Mouse (Mus musculus) intestine, embryonic 15.5 days (tissue): ENCODE data around the gene Il22. TPM values are rescaled to one million over a fixed set of nuclear protein-coding genes. Genes with fewer than 3 reads are reported as not detected.
"Not testable (repeated sequence)": the region's sequence is repeated elsewhere in the genome, so short reads cannot be mapped to it uniquely, and the experiment has no call there.

Source experiments
- ATAC-seq: fragments of 200-750 bp; cut with Nextera tagmentation; 2 replicates; pipeline ENCODE4 v1.8.0; 2017; ENCODE audit warnings: moderate TSS enrichment, moderate library complexity
- H3K27ac ChIP-seq: fragments of 300-500 bp; sonication (generic); 2 replicates; pipeline ENCODE4 v1.5.1; 2015; ENCODE audit warnings: mild to moderate bottlenecking, inconsistent platforms
- H3K27me3 ChIP-seq: fragments of 300-500 bp; sonication (generic); replicated peaks from 2 replicates; pipeline ENCODE4 v1.6.1; 2015; ENCODE audit warnings: inconsistent platforms
- H3K36me3 ChIP-seq: fragments of 300-500 bp; sonication (generic); 2 replicates; pipeline ENCODE4 v1.6.1; 2015; ENCODE audit warnings: inconsistent platforms
- H3K4me1 ChIP-seq: fragments of 300-500 bp; sonication (generic); replicated peaks from 2 replicates; pipeline ENCODE4 v1.6.1; 2015; ENCODE audit warnings: inconsistent platforms
- H3K4me2 ChIP-seq: fragments of 300-500 bp; sonication (generic); replicated peaks from 2 replicates; pipeline ENCODE4 v1.6.1; 2015; ENCODE audit warnings: mild to moderate bottlenecking, inconsistent platforms
- H3K4me3 ChIP-seq: fragments of 300-500 bp; sonication (generic); replicated peaks from 2 replicates; pipeline ENCODE4 v1.5.1; 2015; ENCODE audit warnings: inconsistent platforms
- H3K9ac ChIP-seq: fragments of 300-500 bp; sonication (generic); 2 replicates; pipeline ENCODE4 v1.6.1; 2015; ENCODE audit warnings: inconsistent platforms
- H3K9me3 ChIP-seq: fragments of 300-500 bp; sonication (generic); 2 replicates; pipeline ENCODE4 v1.6.1; 2016; ENCODE audit warnings: inconsistent platforms
- WGBS: fragments of 180-500 bp; shearing (Covaris S2); methylation state at CpG from one replicate; pipeline ENCODE4 v1.1.7; 2015; 5-methylcytosine and 5-hydroxymethylcytosine counted together
- polyA plus RNA-seq: library from polyadenylated mRNA; unstranded; fragments of >200 nt; fragmentation: Nextera tagmentation; extraction: Ambion mirVana; gene quantifications from 2 replicates; pipeline ENCODE4 v1.2.1, GENCODE M21; 2015

Il22 gene
- polyA plus RNA-seq = not detected in 2 replicates

DNA sequence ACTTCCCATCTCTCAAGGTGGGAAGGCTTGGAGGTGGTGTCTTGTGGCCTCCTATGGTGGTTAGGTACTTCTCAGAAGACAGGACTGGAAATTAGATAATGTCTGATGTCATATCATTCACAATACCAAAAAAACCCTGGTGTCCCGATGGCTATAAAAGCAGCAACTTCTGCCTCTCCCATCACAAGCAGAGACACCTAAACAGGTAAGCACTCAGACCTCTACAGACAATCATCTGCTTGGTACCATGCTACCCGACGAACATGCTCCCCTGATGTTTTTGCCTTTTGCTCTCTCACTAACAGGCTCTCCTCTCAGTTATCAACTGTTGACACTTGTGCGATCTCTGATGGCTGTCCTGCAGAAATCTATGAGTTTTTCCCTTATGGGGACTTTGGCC lies at the start of gene Il22:
Gene Il22, plus strand, starts transcription at position 301 of the 400 bp plus-strand sequence.
- no peak within 1 kb of the TSS for H3K9ac ChIP-seq
- no peaks in the 10 kb centered on the region for H3K4me1 ChIP-seq
- ATAC-seq = no peak
- 89% methylated on average over 4 of the region's 4 CpGs for WGBS
- H3K36me3 ChIP-seq = no peaks in the 10 kb centered on the region
- no peak within 1 kb of the TSS for H3K27ac ChIP-seq
- no peaks in the 10 kb centered on the region for H3K27me3 ChIP-seq
- no peak within 1 kb of the TSS for H3K4me2 ChIP-seq
- no peak within 1 kb of the TSS for H3K4me3 ChIP-seq
- no peaks in the 10 kb centered on the region for H3K9me3 ChIP-seq

DNA sequence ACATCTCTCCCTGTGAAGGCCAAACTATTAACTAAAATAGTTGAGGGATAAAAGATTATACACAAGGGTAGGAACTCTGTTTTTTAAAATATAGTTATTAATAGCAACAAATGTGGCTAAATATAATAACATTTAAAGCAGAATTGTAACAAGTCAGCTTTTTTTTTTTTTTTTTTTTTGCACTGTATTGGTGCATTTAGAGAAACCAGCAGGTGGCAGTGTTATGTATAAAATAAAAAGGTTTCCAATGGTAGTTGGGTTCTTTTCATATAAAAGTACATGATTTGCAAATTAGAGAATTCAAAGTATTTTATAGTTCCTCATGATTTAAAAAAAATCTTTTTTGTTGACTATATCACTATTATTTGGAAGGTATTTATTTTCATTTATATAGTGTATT lies 48.8 kb upstream of the Il22 start:
- Histone ChIP-seq H3K9ac (no peak overlapping the region), H3K36me3 (peaks cover 5% of the 10 kb centered on the region; the same call in 1 of the 2 replicates), H3K4me1 (no peaks in the 10 kb centered on the region), H3K27me3 (no peaks in the 10 kb centered on the region), H3K4me2 (no peak overlapping the region), H3K9me3 (no peaks in the 10 kb centered on the region), H3K27ac (no peak overlapping the region), H3K4me3 (no peak overlapping the region)
- no peak for ATAC-seq

DNA sequence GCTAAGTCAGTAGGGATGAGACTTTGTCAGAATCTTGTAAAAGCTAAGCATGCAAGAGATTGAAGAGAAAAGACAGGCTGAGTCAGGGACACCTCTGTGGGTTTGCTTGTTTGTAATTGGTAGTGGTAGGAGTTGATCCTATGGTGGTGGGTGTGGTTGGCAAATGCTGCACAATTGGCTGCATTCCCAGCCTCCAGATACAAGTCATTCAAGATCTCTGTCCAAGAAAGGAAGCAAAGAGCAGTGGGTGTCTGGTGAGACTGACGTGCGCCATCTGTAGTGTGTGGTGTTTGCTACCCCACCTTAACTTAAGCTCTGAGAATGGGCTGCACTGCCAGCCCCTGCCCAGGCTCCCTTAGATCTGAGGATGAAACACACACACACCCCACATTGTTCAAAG lies 43.6 kb upstream of the Il22 start:
- Histone ChIP-seq H3K9ac (no peak overlapping the region), H3K4me1 (no peaks in the 10 kb centered on the region), H3K36me3 (peaks cover 3% of the 10 kb centered on the region; the same call in 1 of the 2 replicates), H3K27ac (no peak overlapping the region), H3K4me3 (no peak overlapping the region), H3K27me3 (no peaks in the 10 kb centered on the region), H3K9me3 (no peaks in the 10 kb centered on the region), H3K4me2 (no peak overlapping the region)
- 92% methylated on average over 2 of the region's 2 CpGs for WGBS
- no peak for ATAC-seq

DNA sequence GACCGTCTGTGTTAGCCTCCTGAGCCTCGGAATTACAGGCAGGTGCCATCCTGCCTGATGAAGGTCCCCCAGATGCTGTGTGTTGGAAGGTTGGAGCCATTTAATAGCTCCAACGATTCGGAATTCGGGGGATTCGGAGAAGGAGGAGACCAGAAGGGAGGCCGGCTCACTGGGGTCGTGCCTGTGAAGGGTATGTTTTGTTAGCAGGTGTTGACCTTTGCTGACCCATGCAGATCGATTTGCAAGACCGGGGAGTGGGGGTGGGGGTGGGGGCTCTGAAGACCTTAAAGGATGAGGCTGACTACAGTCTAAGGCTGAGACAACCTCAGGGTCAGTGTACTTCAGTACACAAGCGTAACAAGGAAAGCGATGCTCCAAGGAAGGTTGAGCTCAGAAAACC lies 35.5 kb upstream of the Il22 start:
- Histone ChIP-seq H3K27me3 (no peaks in the 10 kb centered on the region), H3K9ac (no peak overlapping the region), H3K9me3 (no peaks in the 10 kb centered on the region), H3K4me3 (no peak overlapping the region), H3K36me3 (no peaks in the 10 kb centered on the region), H3K4me1 (no peaks in the 10 kb centered on the region), H3K27ac (no peak overlapping the region), H3K4me2 (no peak overlapping the region)
- 73% methylated on average over 12 of the region's 12 CpGs for WGBS
- ATAC-seq = no peak

DNA sequence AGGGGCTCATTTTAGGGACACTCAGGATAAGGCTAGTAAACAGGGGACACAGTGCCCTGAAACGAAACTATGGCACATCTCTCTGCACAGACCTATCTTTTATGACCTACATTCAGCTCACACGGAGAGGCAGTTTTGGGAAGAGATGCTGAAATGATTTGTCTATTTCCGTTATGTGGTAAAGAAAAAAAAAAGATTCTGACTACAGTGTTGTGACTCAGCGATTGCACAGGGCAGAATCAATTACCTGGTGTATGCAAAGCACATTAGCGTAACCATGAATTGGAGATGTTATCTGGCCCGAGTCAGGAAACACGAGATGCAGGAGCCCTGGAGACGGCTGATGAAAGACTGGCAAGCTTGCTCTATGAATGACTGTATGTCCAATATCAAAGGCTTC lies 32.3 kb upstream of the Il22 start:
- Histone ChIP-seq H3K9me3 (no peaks in the 10 kb centered on the region), H3K4me3 (no peak overlapping the region), H3K4me2 (no peak overlapping the region), H3K9ac (no peak overlapping the region), H3K4me1 (no peaks in the 10 kb centered on the region), H3K27me3 (no peaks in the 10 kb centered on the region), H3K27ac (no peak overlapping the region), H3K36me3 (no peaks in the 10 kb centered on the region)
- 76% methylated on average over 8 of the region's 8 CpGs for WGBS
- no peak for ATAC-seq

DNA sequence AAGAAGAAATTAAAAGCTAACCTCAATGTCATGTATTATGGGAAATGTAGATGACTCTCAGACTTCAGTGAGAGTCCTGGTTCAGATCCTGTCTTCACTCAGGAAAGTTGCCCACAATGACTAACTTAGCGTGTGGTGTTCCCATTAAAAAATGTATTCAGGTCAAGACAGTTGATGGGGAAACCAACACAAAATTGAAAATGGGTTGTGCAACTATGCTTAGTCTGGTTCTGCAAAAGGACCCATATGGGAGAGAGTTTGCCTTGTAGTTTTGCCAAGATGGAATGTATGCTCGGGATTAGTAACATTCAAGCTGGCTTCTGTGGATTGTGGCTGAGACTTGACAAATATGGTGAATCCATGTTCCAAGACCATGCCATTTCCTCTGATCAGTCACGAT lies 31.9 kb upstream of the Il22 start:
- 92% methylated on average over 3 of the region's 3 CpGs for WGBS
- ATAC-seq = no peak

DNA sequence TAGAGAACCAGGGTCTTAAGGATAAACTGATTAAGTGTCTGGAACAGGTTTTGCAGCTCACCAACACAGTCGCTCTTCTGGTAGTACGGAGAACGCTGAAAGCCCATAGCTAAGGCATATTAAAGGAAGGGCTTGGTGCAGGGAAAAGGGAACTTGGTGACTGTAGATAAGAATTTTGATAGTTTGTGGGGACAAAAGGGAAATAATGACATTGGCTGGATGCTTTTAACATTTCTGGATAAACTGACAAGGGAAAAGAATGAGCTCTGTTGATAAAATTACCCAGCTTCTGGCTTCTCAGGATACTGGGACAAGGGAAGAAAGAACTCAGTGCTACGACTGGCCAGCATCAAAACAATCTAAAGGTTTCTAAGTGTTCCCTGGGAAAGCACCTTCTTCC lies 29.2 kb upstream of the Il22 start:
- not testable (repeated sequence) for H3K9ac ChIP-seq, ATAC-seq, H3K4me2 ChIP-seq, H3K27me3 ChIP-seq, H3K27ac ChIP-seq, H3K9me3 ChIP-seq, H3K4me1 ChIP-seq, H3K4me3 ChIP-seq, H3K36me3 ChIP-seq
- WGBS = 85% methylated on average over 4 of the region's 4 CpGs

More for the DNA sequence above, 31.9 kb upstream of the Il22 start:
- no peaks in the 10 kb centered on the region for H3K36me3 ChIP-seq
- no peak overlapping the region for H3K9ac ChIP-seq
- H3K27ac ChIP-seq = no peak overlapping the region
- no peaks in the 10 kb centered on the region for H3K4me1 ChIP-seq
- H3K4me3 ChIP-seq = no peak overlapping the region
- H3K4me2 ChIP-seq = no peak overlapping the region
- H3K27me3 ChIP-seq = no peaks in the 10 kb centered on the region
- no peaks in the 10 kb centered on the region for H3K9me3 ChIP-seq

DNA sequence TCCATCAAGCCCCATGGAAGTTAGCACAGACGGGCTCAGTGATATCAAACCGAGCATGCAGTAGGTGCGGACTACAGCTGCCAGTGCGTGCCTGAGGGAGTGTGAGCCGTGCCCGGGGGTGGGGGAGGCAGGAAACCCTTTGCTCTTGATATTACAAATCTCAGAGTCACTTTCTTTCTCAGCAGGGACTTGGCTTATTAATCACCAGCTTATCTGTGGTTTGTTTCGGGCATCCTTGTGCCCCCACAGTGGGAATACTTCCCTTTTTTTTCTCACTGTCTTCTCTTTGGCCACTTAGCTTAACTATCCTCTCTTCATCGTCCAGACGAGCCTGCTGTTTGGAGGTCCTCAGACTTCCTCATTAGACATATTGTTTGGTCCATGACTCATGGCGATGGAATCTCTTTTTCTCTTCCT lies 26.0 kb upstream of the Il22 start:
- no peak overlapping the region for H3K27ac ChIP-seq
- 76% methylated on average over 10 of the region's 10 CpGs for WGBS
- ATAC-seq = no peak
- H3K36me3 ChIP-seq = no peaks in the 10 kb centered on the region
- H3K4me1 ChIP-seq = no peaks in the 10 kb centered on the region
- H3K9me3 ChIP-seq = no peaks in the 10 kb centered on the region
- no peak overlapping the region for H3K4me2 ChIP-seq
- no peaks in the 10 kb centered on the region for H3K27me3 ChIP-seq
- no peak overlapping the region for H3K9ac ChIP-seq
- H3K4me3 ChIP-seq = no peak overlapping the region

DNA sequence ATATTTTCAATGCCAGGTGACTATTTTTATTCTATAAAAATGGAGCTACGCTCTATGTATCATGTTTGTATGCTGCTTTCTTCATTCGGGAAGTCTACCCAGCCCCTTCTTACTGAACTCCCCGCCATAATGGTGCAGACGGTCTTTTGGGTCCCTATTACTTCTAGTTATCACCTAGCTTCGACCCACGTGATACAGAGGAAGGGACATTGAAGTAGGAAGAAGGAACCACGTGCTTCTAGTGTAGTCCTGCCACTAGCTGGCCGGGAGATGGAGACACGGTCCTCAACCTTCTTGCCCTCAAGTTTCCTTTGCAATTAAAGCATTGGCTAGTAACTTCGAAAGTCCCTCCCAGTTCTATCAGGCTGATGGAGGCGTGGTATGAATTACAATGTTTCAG lies 25.5 kb upstream of the Il22 start:
- no peak for ATAC-seq
- WGBS = 90% methylated on average over 11 of the region's 11 CpGs
- H3K9me3 ChIP-seq = no peaks in the 10 kb centered on the region
- no peak overlapping the region for H3K4me2 ChIP-seq
- no peak overlapping the region for H3K9ac ChIP-seq
- H3K4me3 ChIP-seq = no peak overlapping the region
- H3K36me3 ChIP-seq = no peaks in the 10 kb centered on the region
- H3K27me3 ChIP-seq = no peaks in the 10 kb centered on the region
- no peak overlapping the region for H3K27ac ChIP-seq
- H3K4me1 ChIP-seq = no peaks in the 10 kb centered on the region

DNA sequence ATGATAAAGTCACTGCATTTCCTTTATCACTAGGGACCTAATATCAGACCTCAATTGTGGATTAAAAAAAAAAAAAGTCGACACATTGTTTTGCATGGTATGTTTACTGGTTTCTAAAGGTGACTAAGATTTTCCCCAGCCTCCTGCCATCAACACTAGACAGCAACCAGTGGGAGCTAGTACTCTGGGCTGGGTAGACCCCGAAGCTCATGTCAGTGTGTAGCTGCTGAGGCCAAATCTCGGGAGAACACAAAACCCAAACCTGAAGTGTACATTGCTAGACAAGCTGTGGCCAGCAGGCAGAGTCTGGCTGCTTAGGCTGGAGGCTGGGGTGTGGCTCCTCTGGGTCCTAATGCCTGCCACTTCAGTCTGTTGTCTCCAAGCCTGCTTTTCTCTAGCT lies 9.6 kb upstream of the Il22 start:
- not testable (repeated sequence) for H3K27ac ChIP-seq, H3K27me3 ChIP-seq, H3K36me3 ChIP-seq, H3K9ac ChIP-seq, H3K4me1 ChIP-seq, H3K4me3 ChIP-seq, H3K4me2 ChIP-seq, ATAC-seq, H3K9me3 ChIP-seq
- 30% methylated on average over 3 of the region's 3 CpGs for WGBS

DNA sequence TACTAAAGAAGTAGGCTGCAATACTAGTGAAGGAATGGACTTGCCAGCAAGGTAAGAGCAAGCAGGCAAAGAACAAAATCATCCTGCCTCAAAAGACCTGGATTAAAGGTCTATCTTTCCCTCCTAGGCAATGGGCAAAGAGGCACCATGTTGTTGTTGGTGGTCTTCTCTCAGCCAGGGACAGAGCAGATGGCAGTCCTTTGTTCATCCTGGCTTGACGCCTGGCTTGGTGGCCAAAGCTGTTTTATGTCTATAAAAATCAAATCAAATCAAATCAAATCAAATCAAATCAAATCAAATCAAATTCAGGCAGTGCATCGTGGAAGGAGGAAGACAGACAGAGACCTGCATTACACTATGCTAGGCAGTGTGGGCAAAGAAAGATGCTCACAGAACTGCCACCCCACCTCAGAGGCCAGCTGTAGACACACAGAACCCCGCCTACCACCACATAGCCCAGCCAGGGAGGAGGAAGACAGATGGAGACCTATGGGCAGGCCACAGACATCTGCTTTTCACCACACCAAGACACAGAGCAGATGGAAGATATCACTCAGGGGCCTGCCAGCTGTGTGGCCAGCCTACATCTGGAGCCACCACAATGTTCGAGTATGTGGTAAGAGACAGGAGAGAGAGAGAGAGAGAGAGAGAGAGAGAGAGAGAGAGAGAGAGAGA lies 11.1 kb downstream of the Il22 start:
- not testable (repeated sequence) for ATAC-seq, H3K9me3 ChIP-seq
- 74% methylated on average over 2 of the region's 4 CpGs for WGBS

DNA sequence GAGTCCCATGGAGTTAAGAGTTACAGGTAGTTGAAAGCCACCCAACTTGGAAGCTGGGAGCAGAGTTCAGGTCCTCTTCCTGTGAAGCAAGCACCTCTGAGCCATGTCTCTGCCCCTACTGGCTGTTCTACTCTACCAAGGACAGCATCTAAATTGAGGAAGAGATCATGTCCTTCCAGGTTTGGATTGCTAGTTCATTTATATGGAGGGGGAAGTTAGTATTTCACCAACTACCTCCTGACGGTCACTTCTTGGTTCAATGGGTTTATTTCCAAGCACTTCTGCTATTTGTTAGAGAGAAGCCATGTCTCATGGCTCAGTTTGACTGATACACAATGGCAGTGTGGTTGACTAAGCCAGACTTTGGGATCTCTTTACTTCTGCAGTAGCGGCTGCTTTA lies 22.9 kb downstream of the Il22 start:
- H3K36me3 ChIP-seq, H3K4me3 ChIP-seq, H3K4me1 ChIP-seq, H3K9ac ChIP-seq, H3K27ac ChIP-seq, H3K27me3 ChIP-seq, ATAC-seq, H3K9me3 ChIP-seq, H3K4me2 ChIP-seq: not testable (repeated sequence)
- WGBS = 100% methylated on average over 1 of the region's 2 CpGs

More for the DNA sequence above, 11.1 kb downstream of the Il22 start:
- H3K4me3 ChIP-seq, H3K27me3 ChIP-seq, H3K9ac ChIP-seq, H3K36me3 ChIP-seq, H3K4me1 ChIP-seq, H3K4me2 ChIP-seq, H3K27ac ChIP-seq: not testable (repeated sequence)

DNA sequence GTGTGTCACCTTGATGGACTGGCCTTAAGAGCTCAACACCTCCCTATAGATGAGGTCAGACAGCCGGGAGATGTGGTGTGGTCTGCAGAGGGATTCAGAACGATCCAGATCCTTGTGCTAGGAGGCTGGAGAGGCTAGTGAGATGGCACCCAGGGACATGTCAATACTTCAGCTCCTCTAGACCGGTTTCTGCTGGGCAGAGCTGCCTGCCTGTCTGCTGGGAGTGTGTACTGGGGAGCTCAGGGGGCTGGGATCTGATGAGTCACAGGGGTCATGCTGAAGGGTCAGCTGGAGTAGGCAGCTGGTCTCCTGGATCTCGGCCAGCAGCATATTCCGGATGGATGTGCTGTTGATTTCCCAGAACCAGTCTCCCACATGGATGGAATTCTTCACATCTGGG lies 27.9 kb downstream of the Il22 start:
- not testable (repeated sequence) for H3K27me3 ChIP-seq, ATAC-seq
- WGBS = 60% methylated on average over 1 of the region's 5 CpGs

More for the DNA sequence above, 27.9 kb downstream of the Il22 start:
- not testable (repeated sequence) for H3K9me3 ChIP-seq, H3K4me2 ChIP-seq, H3K4me3 ChIP-seq, H3K27ac ChIP-seq, H3K36me3 ChIP-seq, H3K4me1 ChIP-seq, H3K9ac ChIP-seq
